In the genomic region with DNA sequence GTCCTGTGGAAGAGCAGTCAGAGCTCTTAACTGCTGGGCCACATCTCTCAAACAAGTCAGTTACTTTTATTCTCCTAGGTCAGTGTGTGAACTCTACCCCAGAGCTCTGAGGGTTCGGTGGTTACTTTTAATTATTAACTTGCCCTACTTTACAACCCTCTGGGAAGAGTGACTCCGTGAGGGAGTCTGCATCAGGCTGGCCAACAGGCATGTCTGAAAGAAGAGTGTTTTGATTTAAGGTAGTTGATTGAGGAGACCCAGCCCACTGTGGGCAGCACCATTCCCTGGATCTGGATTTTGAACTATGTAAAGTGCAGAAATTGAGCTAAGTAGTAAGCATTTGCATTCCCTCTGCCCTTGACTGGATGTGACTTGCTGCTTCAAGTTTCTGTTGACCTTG, we compare ENCODE assay signal across 17 mouse cellular contexts. TPM values are rescaled to one million over a fixed set of nuclear protein-coding genes. Genes with fewer than 3 reads are reported as not detected.
DNase-seq lines count a peak whose midpoint lies in the region; ATAC-seq lines count a peak whose summit lies in the region.
"Had no signal": no experiment of that assay in that cellular context is flagged by ENCODE, and none has a peak within 500 bp of the region (broad histone marks: within the 10 kb centered on the region; RNA-seq: fewer than 3 reads in every experiment).

No protein-coding gene starts in this region.

- peaks cover 4% of the 10 kb centered on the region; the same call in 1 of the 2 replicates for H3K4me1 ChIP-seq in intestine, embryonic 16.5 days (ENCODE audit: control insufficient read depth, insufficient read depth, low read length)
- H3K4me1 ChIP-seq in stomach, embryonic 15.5 days: no peaks in the 10 kb centered on the region
- H3K4me1 ChIP-seq: embryonic facial prominence, embryonic 13.5 days; heart, embryonic 13.5 days; neural tube, embryonic 12.5 days had no signal

- H3K9ac ChIP-seq in intestine, embryonic 16.5 days (ENCODE audit: low read depth, low read length): no peak overlapping the region
- H3K9ac ChIP-seq in stomach, embryonic 15.5 days: no peak overlapping the region
- H3K9ac ChIP-seq: embryonic facial prominence, embryonic 13.5 days; heart, embryonic 13.5 days; neural tube, embryonic 12.5 days had no signal

- H3K27ac ChIP-seq in intestine, embryonic 16.5 days (ENCODE audit: low read length): peak overlapping the region; percentile 25
- H3K27ac ChIP-seq in stomach, embryonic 15.5 days: no peak overlapping the region
- H3K27ac ChIP-seq: embryonic facial prominence, embryonic 13.5 days; heart, embryonic 13.5 days; neural tube, embryonic 12.5 days had no signal

- no peaks in the 10 kb centered on the region for H3K27me3 ChIP-seq in intestine, embryonic 16.5 days (replicated peaks; ENCODE audit: control insufficient read depth, insufficient read depth, low read length)
- H3K27me3 ChIP-seq in stomach, embryonic 15.5 days (replicated peaks): no peaks in the 10 kb centered on the region
- H3K27me3 ChIP-seq: embryonic facial prominence, embryonic 13.5 days; heart, embryonic 13.5 days; megakaryocyte, embryonic 14.5 days; neural tube, embryonic 12.5 days had no signal

- H3K9me3 ChIP-seq in intestine, embryonic 16.5 days (ENCODE audit: control insufficient read depth, low read length): no peaks in the 10 kb centered on the region
- no peaks in the 10 kb centered on the region for H3K9me3 ChIP-seq in stomach, embryonic 15.5 days
- H3K9me3 ChIP-seq: embryonic facial prominence, embryonic 13.5 days; heart, embryonic 13.5 days; megakaryocyte, embryonic 14.5 days; neural tube, embryonic 12.5 days had no signal

- H3K4me2 ChIP-seq in intestine, embryonic 16.5 days (ENCODE audit: low read depth, low read length): no peak overlapping the region
- H3K4me2 ChIP-seq in stomach, embryonic 15.5 days: no peak overlapping the region
- H3K4me2 ChIP-seq: embryonic facial prominence, embryonic 13.5 days; heart, embryonic 13.5 days; neural tube, embryonic 12.5 days had no signal

- peak; percentile 91 for ATAC-seq in intestine, embryonic 16.5 days
- ATAC-seq in stomach, embryonic 15.5 days (ENCODE audit: insufficient read depth, low FRiP score, low read depth): 0 out of 2 replicates have a peak, but pooled peaks have one; percentile 40
- ATAC-seq: midbrain, embryonic 16.5 days had no signal

- peak; percentile 81 for DNase-seq in kidney, adult 9 months
- DNase-seq in large intestine, adult 2 months (ENCODE audit: low read depth, low spot score): peak; percentile 60
- no peak for DNase-seq in cerebellum, postnatal 36 days
- DNase-seq in natural killer cell, adult 2 months (ENCODE audit: low spot score in 2 of 2): no peak
- DNase-seq in adrenal gland, postnatal 14 days: no peak
- DNase-seq: right cerebral cortex, postnatal 4 days had no signal

- no peak overlapping the region for H3K4me3 ChIP-seq in intestine, embryonic 16.5 days (ENCODE audit: low read length)
- no peak overlapping the region for H3K4me3 ChIP-seq in stomach, embryonic 15.5 days (replicated peaks)
- H3K4me3 ChIP-seq: embryonic facial prominence, embryonic 13.5 days; heart, embryonic 13.5 days; megakaryocyte, embryonic 14.5 days; neural tube, embryonic 12.5 days had no signal

- no peaks in the 10 kb centered on the region for H3K36me3 ChIP-seq in intestine, embryonic 16.5 days (ENCODE audit: control insufficient read depth, insufficient read depth, low read length)
- H3K36me3 ChIP-seq in stomach, embryonic 15.5 days: peaks cover 7% of the 10 kb centered on the region

- 40% methylated on average over 2 of the region's 2 CpGs for WGBS in intestine, embryonic 16.5 days
- 32% methylated on average over 2 of the region's 2 CpGs for WGBS in large intestine, adult 2 months
- WGBS in stomach, embryonic 15.5 days: 60% methylated on average over 2 of the region's 2 CpGs

RNA-seq across cellular contexts. Expression of a gene that starts 21.5 kb away (rescaled TPM):
- polyA plus RNA-seq in intestine, embryonic 16.5 days (2015; fragmentation: Nextera tagmentation; extraction: Ambion mirVana): 13.0 and 15.2 TPM in 2 replicates
- polyA plus RNA-seq in large intestine, adult 2 months (2012; rRNA removed): 1.8 and 1.9 TPM in 2 replicates
- 18.3 and 20.5 TPM in 2 replicates for polyA plus RNA-seq in stomach, embryonic 15.5 days (2015; fragmentation: Nextera tagmentation; extraction: Ambion mirVana)
- 8.3 and 10.6 TPM in 2 replicates for total RNA-seq in adrenal gland, postnatal 14 days (2021)

RNA-seq across cellular contexts. Expression of a gene that starts 42.6 kb away (rescaled TPM):
- polyA plus RNA-seq in intestine, embryonic 16.5 days (2015; fragmentation: Nextera tagmentation; extraction: Ambion mirVana): not detected in 2 replicates
- not detected in 2 replicates for polyA plus RNA-seq in large intestine, adult 2 months (2012; rRNA removed)
- not detected in 2 replicates for polyA plus RNA-seq in stomach, embryonic 15.5 days (2015; fragmentation: Nextera tagmentation; extraction: Ambion mirVana)
- total RNA-seq in adrenal gland, postnatal 14 days (2021): 1.4 and 3.3 TPM in 2 replicates
- total RNA-seq: ES-E14 had no signal
- polyA plus RNA-seq: embryonic facial prominence, embryonic 13.5 days; heart, embryonic 13.5 days; hindbrain, embryonic 11.5 days; limb, embryonic 11.5 days; lung, embryonic 16.5 days; neural tube, embryonic 12.5 days had no signal

Comparison
In these comparisons a context has a peak if more than half of its experiments do, and no peak if none do; other contexts are left out.
1. DNase-seq: peak in kidney, adult 9 months (single experiment) and large intestine, adult 2 months (single experiment); none in cerebellum, postnatal 36 days (0 of 2), natural killer cell, adult 2 months (0 of 2) and adrenal gland, postnatal 14 days (single experiment).